ENCODE assay signal across 20 mouse cellular contexts in genomic region chr1:131804166-131804565, GRCm38 (mm10). TPM values are rescaled to one million over a fixed set of nuclear protein-coding genes. Genes with fewer than 3 reads are reported as not detected.
DNase-seq lines count a peak whose midpoint lies in the region; TF ChIP-seq lines count a peak whose summit lies in the region.
"Had no signal": no experiment of that assay in that cellular context is flagged by ENCODE, and none has a peak within 500 bp of the region (broad histone marks: within the 10 kb centered on the region; RNA-seq: fewer than 3 reads in every experiment).

No protein-coding gene starts in this region.

- H3K4me3 ChIP-seq in limb, embryonic 10.5 days, result no peak overlapping the region
- H3K4me3 ChIP-seq in left cerebral cortex, adult 2 months, result no peak overlapping the region
- H3K4me3 ChIP-seq: embryonic facial prominence, embryonic 12.5 days; forebrain, embryonic 12.5 days had no signal

- peaks cover 6% of the 10 kb centered on the region; the same call in 1 of the 2 replicates for H3K4me1 ChIP-seq in limb, embryonic 10.5 days
- H3K4me1 ChIP-seq: embryonic facial prominence, embryonic 12.5 days; forebrain, embryonic 12.5 days had no signal

- H3K9me3 ChIP-seq in limb, embryonic 10.5 days (replicated peaks), result no peaks in the 10 kb centered on the region
- H3K9me3 ChIP-seq: embryonic facial prominence, embryonic 12.5 days; forebrain, embryonic 12.5 days had no signal

- no peaks in the 10 kb centered on the region for H3K27me3 ChIP-seq in limb, embryonic 10.5 days (ENCODE audit: low read depth, poor library complexity, severe bottlenecking)
- H3K27me3 ChIP-seq: embryonic facial prominence, embryonic 12.5 days; forebrain, embryonic 12.5 days had no signal

- WGBS in limb, embryonic 10.5 days, result 97% methylated on average over 3 of the region's 3 CpGs

- DNase-seq in heart, adult 11 months, result peak; percentile 69
- no peak for DNase-seq in heart, adult 8-10 months (ENCODE audit: low spot score)
- DNase-seq in urinary bladder, postnatal 4 days (ENCODE audit: low spot score in 2 of 2), result peak; percentile 13 to 54
- no peak for DNase-seq in urinary bladder, adult 18-20 months (ENCODE audit: low spot score in 2 of 2)
- peak; percentile 12 for DNase-seq in limb, embryonic 10.5 days (ENCODE audit: low spot score)
- DNase-seq in left cerebral cortex, adult 2 months (ENCODE audit: extremely low spot score in 1 of 2, low spot score in 2 of 2), result no peak
- DNase-seq: adrenal gland, adult 2 months; adrenal gland, postnatal 10 days; adrenal gland, postnatal 25 days; cerebellum, adult 11 months; cerebellum, adult 18-20 months; cerebellum, adult 8-10 months; cerebellum, adult 9-11 months; cerebellum, postnatal 14 days; cerebellum, postnatal 36 days; embryo, embryonic 11 days had no signal

- H3K36me3 ChIP-seq in limb, embryonic 10.5 days, result no peaks in the 10 kb centered on the region
- H3K36me3 ChIP-seq: embryonic facial prominence, embryonic 12.5 days; forebrain, embryonic 12.5 days had no signal

- no peak overlapping the region for H3K27ac ChIP-seq in limb, embryonic 10.5 days
- H3K27ac ChIP-seq in left cerebral cortex, adult 2 months, result no peak overlapping the region
- H3K27ac ChIP-seq: embryonic facial prominence, embryonic 12.5 days; forebrain, embryonic 12.5 days had no signal

- TF ChIP-seq CTCF in left cerebral cortex, adult 2 months (IDR thresholded peaks at IDR 0.05), result no peak

- intact Hi-C loops in left cerebral cortex, adult 2 months (cut with DNase I), result no loop called here

RNA-seq across cellular contexts. Expression of gene Pm20d1, which starts 7.0 kb away (rescaled TPM):
- total RNA-seq in heart, adult 8-10 months (2022), result 10 to 100 TPM in 1 of 4 experiments, 1 to 10 TPM in 3; 7.1 to 10.1 (median 8.0) TPM
- polyA plus RNA-seq in limb, embryonic 10.5 days (2016; fragmentation: Nextera tagmentation; extraction: Ambion mirVana), result 2.8 and 3.5 TPM in 2 replicates
- 1 to 10 TPM; 1.5 to 2.3 TPM for total RNA-seq in left cerebral cortex, adult 2 months (2021)
- total RNA-seq: common myeloid progenitor, adult 5-6 weeks; MEL had no signal

RNA-seq across cellular contexts. Expression of gene Slc41a1, which starts 23.1 kb away (rescaled TPM):
- 10 to 100 TPM; 51.3 to 79.6 (median 60.3) TPM for total RNA-seq in heart, adult 8-10 months (2022)
- 11.1 and 13.0 TPM in 2 replicates for polyA plus RNA-seq in limb, embryonic 10.5 days (2016; fragmentation: Nextera tagmentation; extraction: Ambion mirVana)
- total RNA-seq in left cerebral cortex, adult 2 months (2021), result 10 to 100 TPM; 42.6 to 46.8 TPM

Comparison
In these comparisons a context has a peak if more than half of its experiments do, and no peak if none do; other contexts are left out.
1. DNase-seq: peak in heart, adult 11 months (single experiment), urinary bladder, postnatal 4 days (2 of 2) and limb, embryonic 10.5 days (single experiment); none in heart, adult 8-10 months (single experiment), urinary bladder, adult 18-20 months (0 of 2) and left cerebral cortex, adult 2 months (0 of 2).